Mouse (Mus musculus): ENCODE measurements around the gene Fgb. TPM values are rescaled to one million over a fixed set of nuclear protein-coding genes. Genes with fewer than 3 reads are reported as not detected.
A peak's percentile ranks its signal among the peaks of the same experiment; 100 is the strongest.

Fgb gene
- 0.78 and 10.6 TPM in 2 replicates for polyA plus RNA-seq (2015; fragmentation: Nextera tagmentation; extraction: Ambion mirVana)

DNA sequence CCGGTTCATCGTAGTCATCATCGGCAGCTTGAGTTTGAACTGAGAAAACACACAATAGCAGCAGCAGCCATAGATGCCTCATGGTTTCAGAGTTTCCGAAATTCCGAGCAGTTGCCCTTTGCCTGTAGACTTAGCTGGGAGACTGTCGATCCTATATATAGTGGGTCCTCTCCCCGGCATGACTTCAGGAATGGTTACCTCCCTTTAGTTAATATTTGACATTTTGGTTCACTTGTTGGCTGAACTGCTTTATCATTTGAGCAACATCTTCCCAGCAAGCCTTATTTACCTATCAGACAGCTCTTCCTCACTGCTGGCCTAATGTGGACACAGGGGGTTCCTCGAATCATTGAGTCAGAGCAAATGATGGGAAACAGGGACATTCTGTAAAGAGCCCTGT, at the start of gene Fgb:
TSS of gene Fgb (minus strand) at position 184 of the 400 bp plus-strand sequence.
- Histone ChIP-seq H3K9ac (ENCODE audit: low read length) (no peak within 1 kb of the TSS), H3K27me3 (ENCODE audit: control insufficient read depth, insufficient read depth, low read depth, low read length) (no peaks in the 10 kb centered on the region), H3K36me3 (ENCODE audit: control insufficient read depth, insufficient read depth, low read length) (no peaks in the 10 kb centered on the region), H3K27ac (ENCODE audit: low read length) (no peak within 1 kb of the TSS), H3K9me3 (ENCODE audit: control insufficient read depth, low read length) (no peaks in the 10 kb centered on the region), H3K4me2 (ENCODE audit: low read depth, low read length) (no peak within 1 kb of the TSS), H3K4me1 (replicated peaks; ENCODE audit: control insufficient read depth, insufficient read depth, low read length) (no peaks in the 10 kb centered on the region), H3K4me3 (ENCODE audit: low read length) (no peak within 1 kb of the TSS)
- ATAC-seq (ENCODE audit: low read depth), result no peak
- WGBS, result 78% methylated on average over 8 of the region's 8 CpGs

DNA sequence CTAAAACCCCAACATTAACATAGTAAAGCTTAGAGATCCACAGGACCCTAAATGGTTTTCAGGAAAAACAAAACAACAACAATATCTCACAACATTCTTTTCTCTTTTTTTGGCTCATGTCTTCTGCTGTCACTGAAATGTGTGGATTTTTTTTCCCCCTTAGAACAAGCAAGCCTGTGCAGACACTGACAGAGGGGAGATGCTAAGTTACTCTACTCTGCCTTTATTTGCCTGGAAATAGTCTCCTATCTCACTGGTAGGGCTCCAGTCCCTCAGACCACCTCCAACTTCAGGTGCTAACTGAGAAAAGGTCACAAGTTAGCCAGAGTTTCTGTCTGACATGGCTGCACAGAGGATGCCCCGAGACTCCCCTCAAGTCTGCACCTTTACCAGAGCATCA, 49.5 kb upstream of the Fgb start:
- WGBS, result 100% methylated on average over 1 of the region's 1 CpGs
- peak overlapping the region; percentile 42 for H3K4me3 ChIP-seq (ENCODE audit: low read length)

DNA sequence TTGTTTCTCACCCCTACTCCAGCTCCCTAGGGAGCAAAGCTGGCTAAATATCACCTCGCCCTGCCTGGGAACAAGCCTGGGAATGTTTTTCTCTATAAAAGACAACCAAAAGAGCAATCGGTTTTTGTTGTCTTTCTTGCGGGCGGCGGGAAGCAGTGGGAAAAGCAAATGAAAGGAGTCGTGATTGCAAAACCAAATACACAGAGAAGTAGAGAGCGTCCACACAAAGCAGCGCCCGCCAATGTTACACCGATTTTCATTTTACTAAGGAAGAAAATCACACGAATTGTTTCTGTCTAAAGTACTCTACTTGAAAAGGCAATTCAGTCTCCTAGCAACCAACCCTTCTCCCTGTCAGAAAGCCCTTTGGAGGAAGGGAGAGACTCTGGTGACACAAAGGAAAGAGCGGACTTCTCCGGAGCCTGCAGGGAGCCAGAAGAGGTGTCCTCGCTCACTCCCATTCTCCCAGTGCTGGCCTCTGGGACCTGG, 48.9 kb upstream of the Fgb start:
- peaks cover 6% of the 10 kb centered on the region; the same call in 1 of the 2 replicates for H3K4me1 ChIP-seq (replicated peaks; ENCODE audit: control insufficient read depth, insufficient read depth, low read length)
- no peaks in the 10 kb centered on the region for H3K36me3 ChIP-seq (ENCODE audit: control insufficient read depth, insufficient read depth, low read length)
- 10% methylated on average over 14 of the region's 14 CpGs for WGBS
- H3K4me2 ChIP-seq (ENCODE audit: low read depth, low read length), result peak overlapping the region; percentile 56
- peak; percentile 57; the same call in 1 of the 2 replicates for ATAC-seq (ENCODE audit: low read depth)
- H3K27me3 ChIP-seq (ENCODE audit: control insufficient read depth, insufficient read depth, low read depth, low read length), result no peaks in the 10 kb centered on the region
- peak overlapping the region; percentile 55 for H3K9ac ChIP-seq (ENCODE audit: low read length)
- H3K9me3 ChIP-seq (ENCODE audit: control insufficient read depth, low read length), result no peaks in the 10 kb centered on the region
- H3K4me3 ChIP-seq (ENCODE audit: low read length), result peak overlapping the region; percentile 42
- H3K27ac ChIP-seq (ENCODE audit: low read length), result no peak overlapping the region; the same call in 1 of the 2 replicates

More for the DNA sequence above, 49.5 kb upstream of the Fgb start:
- Histone ChIP-seq H3K4me2 (ENCODE audit: low read depth, low read length) (peak overlapping the region; percentile 56), H3K9ac (ENCODE audit: low read length) (peak overlapping the region; percentile 55; the same call in 1 of the 2 replicates), H3K36me3 (ENCODE audit: control insufficient read depth, insufficient read depth, low read length) (no peaks in the 10 kb centered on the region), H3K9me3 (ENCODE audit: control insufficient read depth, low read length) (no peaks in the 10 kb centered on the region), H3K4me1 (replicated peaks; ENCODE audit: control insufficient read depth, insufficient read depth, low read length) (peaks cover 6% of the 10 kb centered on the region; the same call in 1 of the 2 replicates), H3K27me3 (ENCODE audit: control insufficient read depth, insufficient read depth, low read depth, low read length) (no peaks in the 10 kb centered on the region), H3K27ac (ENCODE audit: low read length) (no peak overlapping the region)
- ATAC-seq (ENCODE audit: low read depth), result no peak

DNA sequence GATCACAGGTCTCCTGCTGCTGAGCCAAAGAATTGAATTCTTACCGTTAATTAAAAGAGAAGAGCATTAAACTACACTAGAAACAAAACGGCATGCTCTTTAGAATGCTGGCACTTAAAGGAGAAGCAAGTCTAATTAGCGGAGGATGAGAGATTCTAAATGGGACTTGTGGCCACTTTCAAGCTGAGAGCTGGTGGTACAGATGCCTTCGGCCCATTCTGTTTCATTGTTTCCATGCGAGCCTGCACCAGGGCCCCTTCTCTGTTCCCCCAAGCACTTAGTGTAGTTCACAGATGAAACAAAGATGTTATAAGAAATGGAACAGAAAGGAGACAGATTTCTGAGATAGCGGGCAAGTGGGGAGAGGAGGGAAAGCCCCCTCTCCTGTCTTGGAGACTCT, 47.9 kb upstream of the Fgb start:
- no peak for ATAC-seq (ENCODE audit: low read depth)
- no peaks in the 10 kb centered on the region for H3K9me3 ChIP-seq (ENCODE audit: control insufficient read depth, low read length)
- H3K27me3 ChIP-seq (ENCODE audit: control insufficient read depth, insufficient read depth, low read depth, low read length), result no peaks in the 10 kb centered on the region
- no peak overlapping the region for H3K4me2 ChIP-seq (ENCODE audit: low read depth, low read length)
- H3K4me3 ChIP-seq (ENCODE audit: low read length), result no peak overlapping the region
- H3K27ac ChIP-seq (ENCODE audit: low read length), result no peak overlapping the region
- H3K9ac ChIP-seq (ENCODE audit: low read length), result no peak overlapping the region
- 73% methylated on average over 6 of the region's 6 CpGs for WGBS
- H3K36me3 ChIP-seq (ENCODE audit: control insufficient read depth, insufficient read depth, low read length), result no peaks in the 10 kb centered on the region
- H3K4me1 ChIP-seq (replicated peaks; ENCODE audit: control insufficient read depth, insufficient read depth, low read length), result peaks cover 6% of the 10 kb centered on the region; the same call in 1 of the 2 replicates

DNA sequence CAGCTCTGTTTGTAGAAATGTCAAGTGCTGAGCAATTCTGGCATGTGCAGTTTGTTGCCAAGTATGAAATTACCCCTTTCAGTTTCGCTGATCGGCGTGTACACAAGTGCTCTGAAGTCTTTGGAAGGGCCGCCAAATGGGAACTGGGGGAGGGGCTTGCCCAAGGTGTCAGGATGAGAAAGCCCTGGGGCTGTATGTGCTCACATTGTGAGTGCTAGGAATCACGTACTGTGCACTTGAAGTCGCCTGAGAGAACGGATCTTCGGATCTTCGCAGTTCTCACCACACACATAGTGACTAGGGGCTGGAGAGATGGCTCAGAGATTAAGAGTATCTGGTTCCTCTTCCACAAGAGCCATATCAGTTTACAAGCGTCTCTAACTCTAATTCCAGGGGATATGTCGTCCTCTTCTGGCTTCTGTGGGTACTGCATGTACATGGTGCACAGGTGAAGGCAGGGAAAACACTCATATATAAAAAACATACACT, 30.9 kb upstream of the Fgb start:
- WGBS, result under 1% methylated on average over 11 of the region's 11 CpGs
- no peaks in the 10 kb centered on the region for H3K9me3 ChIP-seq (ENCODE audit: control insufficient read depth, low read length)
- peak overlapping the region; percentile 77 for H3K4me2 ChIP-seq (ENCODE audit: low read depth, low read length)
- peak overlapping the region; percentile 59 for H3K9ac ChIP-seq (ENCODE audit: low read length)
- H3K4me3 ChIP-seq (ENCODE audit: low read length), result peak overlapping the region; percentile 51
- peak; percentile 93 for ATAC-seq (ENCODE audit: low read depth)
- peaks cover 4% of the 10 kb centered on the region; the same call in 1 of the 2 replicates for H3K4me1 ChIP-seq (replicated peaks; ENCODE audit: control insufficient read depth, insufficient read depth, low read length)
- H3K27me3 ChIP-seq (ENCODE audit: control insufficient read depth, insufficient read depth, low read depth, low read length), result no peaks in the 10 kb centered on the region
- peak overlapping the region; percentile 55 for H3K27ac ChIP-seq (ENCODE audit: low read length)
- H3K36me3 ChIP-seq (ENCODE audit: control insufficient read depth, insufficient read depth, low read length), result no peaks in the 10 kb centered on the region

DNA sequence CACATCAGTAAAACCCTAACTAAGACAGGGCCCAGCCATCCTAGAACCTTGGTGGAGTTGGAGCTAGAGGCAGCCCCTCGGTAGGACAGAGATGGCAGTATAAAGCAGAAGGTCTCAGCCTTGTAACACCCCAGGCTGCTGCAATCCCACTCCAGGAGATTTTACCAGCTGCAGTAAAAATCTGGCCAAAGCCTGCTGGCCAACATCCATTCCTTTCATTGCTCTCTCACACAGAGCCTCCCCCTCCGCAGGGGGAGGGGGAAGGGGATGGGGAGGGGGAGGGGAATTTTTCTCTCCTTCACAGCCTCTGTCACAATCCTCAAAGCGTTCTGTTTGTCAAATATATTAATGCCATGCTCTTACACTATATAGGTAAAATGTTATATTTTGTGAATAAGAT, 26.9 kb upstream of the Fgb start:
- WGBS, result 26% methylated on average over 3 of the region's 3 CpGs
- H3K36me3 ChIP-seq (ENCODE audit: control insufficient read depth, insufficient read depth, low read length), result peaks cover 7% of the 10 kb centered on the region; the same call in 1 of the 2 replicates

DNA sequence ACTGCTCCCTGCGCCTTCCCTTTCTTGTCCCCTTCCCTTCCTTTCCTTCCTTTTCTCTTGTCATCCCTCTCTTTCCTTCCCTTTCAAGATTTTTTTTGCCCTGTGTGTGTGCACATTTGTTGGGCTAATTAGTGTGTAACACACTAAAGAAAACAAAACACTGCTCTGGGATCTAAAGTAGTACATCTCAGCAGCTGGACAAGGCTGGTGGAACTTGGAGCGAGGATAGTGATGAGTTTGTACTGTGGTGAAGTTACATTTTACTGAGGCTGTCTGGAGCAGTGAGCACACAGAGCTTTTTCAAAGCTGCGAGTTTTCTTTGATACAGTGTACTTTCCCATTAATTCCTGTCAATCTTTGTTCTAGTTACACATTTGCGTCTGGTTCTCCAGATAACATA, 20.6 kb upstream of the Fgb start:
- Histone ChIP-seq H3K4me1 (replicated peaks; ENCODE audit: control insufficient read depth, insufficient read depth, low read length) (no peaks in the 10 kb centered on the region), H3K4me3 (ENCODE audit: low read length) (no peak overlapping the region), H3K27me3 (ENCODE audit: control insufficient read depth, insufficient read depth, low read depth, low read length) (no peaks in the 10 kb centered on the region), H3K27ac (ENCODE audit: low read length) (no peak overlapping the region), H3K9me3 (ENCODE audit: control insufficient read depth, low read length) (no peaks in the 10 kb centered on the region), H3K36me3 (ENCODE audit: control insufficient read depth, insufficient read depth, low read length) (peaks cover 47% of the 10 kb centered on the region), H3K9ac (ENCODE audit: low read length) (no peak overlapping the region), H3K4me2 (ENCODE audit: low read depth, low read length) (no peak overlapping the region)
- WGBS, result 77% methylated on average over 4 of the region's 4 CpGs
- no peak for ATAC-seq (ENCODE audit: low read depth)

More for the DNA sequence above, 26.9 kb upstream of the Fgb start:
- H3K9ac ChIP-seq (ENCODE audit: low read length), result no peak overlapping the region
- H3K4me3 ChIP-seq (ENCODE audit: low read length), result no peak overlapping the region
- H3K9me3 ChIP-seq (ENCODE audit: control insufficient read depth, low read length), result no peaks in the 10 kb centered on the region
- peaks cover 4% of the 10 kb centered on the region; the same call in 1 of the 2 replicates for H3K4me1 ChIP-seq (replicated peaks; ENCODE audit: control insufficient read depth, insufficient read depth, low read length)
- peak; percentile 28; the same call in 1 of the 2 replicates for ATAC-seq (ENCODE audit: low read depth)
- no peak overlapping the region for H3K4me2 ChIP-seq (ENCODE audit: low read depth, low read length)
- no peaks in the 10 kb centered on the region for H3K27me3 ChIP-seq (ENCODE audit: control insufficient read depth, insufficient read depth, low read depth, low read length)
- no peak overlapping the region for H3K27ac ChIP-seq (ENCODE audit: low read length)

DNA sequence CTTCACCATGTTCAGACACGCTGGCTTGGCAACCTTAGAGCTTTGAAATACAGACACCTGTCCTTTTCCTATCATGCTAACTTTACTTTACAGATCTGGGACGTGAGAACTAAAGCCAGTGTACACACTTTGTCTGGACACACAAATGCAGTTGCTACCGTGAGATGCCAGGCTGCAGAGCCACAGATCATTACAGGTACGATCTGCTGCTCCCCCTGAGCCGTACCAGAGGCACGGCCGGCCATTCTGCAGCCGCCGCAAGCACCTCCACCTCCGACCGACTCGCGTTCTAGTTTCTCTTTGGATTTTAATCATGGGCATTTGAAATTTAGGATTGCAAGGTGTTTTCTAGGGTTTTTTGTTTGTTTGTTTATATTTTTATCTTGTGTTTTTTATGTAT, 19.2 kb upstream of the Fgb start:
- Histone ChIP-seq H3K9me3 (ENCODE audit: control insufficient read depth, low read length) (no peaks in the 10 kb centered on the region), H3K4me2 (ENCODE audit: low read depth, low read length) (no peak overlapping the region), H3K4me1 (replicated peaks; ENCODE audit: control insufficient read depth, insufficient read depth, low read length) (no peaks in the 10 kb centered on the region), H3K27ac (ENCODE audit: low read length) (no peak overlapping the region), H3K27me3 (ENCODE audit: control insufficient read depth, insufficient read depth, low read depth, low read length) (no peaks in the 10 kb centered on the region), H3K9ac (ENCODE audit: low read length) (no peak overlapping the region), H3K4me3 (ENCODE audit: low read length) (no peak overlapping the region), H3K36me3 (ENCODE audit: control insufficient read depth, insufficient read depth, low read length) (peaks cover 47% of the 10 kb centered on the region)
- no peak for ATAC-seq (ENCODE audit: low read depth)
- 92% methylated on average over 13 of the region's 13 CpGs for WGBS

DNA sequence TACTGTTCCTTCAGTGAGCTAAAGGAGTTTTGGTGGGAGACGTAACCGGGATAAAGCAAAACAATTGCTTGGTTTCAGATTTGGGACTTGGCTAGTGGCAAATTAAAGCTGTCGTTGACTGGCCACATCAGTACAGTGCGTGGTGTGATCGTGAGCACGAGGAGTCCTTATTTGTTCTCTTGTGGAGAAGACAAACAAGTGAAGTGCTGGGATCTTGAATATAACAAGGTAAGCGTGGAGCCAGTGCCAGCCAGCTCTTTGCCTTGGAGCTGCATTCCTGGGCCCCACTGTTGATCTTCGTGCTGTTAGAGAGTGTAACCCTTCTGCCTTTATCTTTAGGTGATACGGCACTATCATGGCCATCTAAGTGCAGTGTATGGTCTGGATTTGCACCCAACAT, 18.3 kb upstream of the Fgb start:
- Histone ChIP-seq H3K4me1 (replicated peaks; ENCODE audit: control insufficient read depth, insufficient read depth, low read length) (no peaks in the 10 kb centered on the region), H3K9ac (ENCODE audit: low read length) (no peak overlapping the region), H3K4me2 (ENCODE audit: low read depth, low read length) (no peak overlapping the region), H3K4me3 (ENCODE audit: low read length) (no peak overlapping the region), H3K36me3 (ENCODE audit: control insufficient read depth, insufficient read depth, low read length) (peaks cover 50% of the 10 kb centered on the region), H3K9me3 (ENCODE audit: control insufficient read depth, low read length) (no peaks in the 10 kb centered on the region), H3K27ac (ENCODE audit: low read length) (no peak overlapping the region), H3K27me3 (ENCODE audit: control insufficient read depth, insufficient read depth, low read depth, low read length) (no peaks in the 10 kb centered on the region)
- peak; percentile 31; the same call in 1 of the 2 replicates for ATAC-seq (ENCODE audit: low read depth)
- 69% methylated on average over 9 of the region's 9 CpGs for WGBS

Data from lung, embryonic 16.5 days (tissue).